Mouse (Mus musculus) frontal cortex, postnatal 14 days (tissue): ENCODE measurements around the gene Ttll12.

ENCODE experiments used
- DNase-seq, 2 experiments: peaks; one replicate each; pipeline ENCODE4 v3.0.0; 2022; ENCODE audit warnings: low spot score in 2 of 2

The Ttll12 gene

DNA sequence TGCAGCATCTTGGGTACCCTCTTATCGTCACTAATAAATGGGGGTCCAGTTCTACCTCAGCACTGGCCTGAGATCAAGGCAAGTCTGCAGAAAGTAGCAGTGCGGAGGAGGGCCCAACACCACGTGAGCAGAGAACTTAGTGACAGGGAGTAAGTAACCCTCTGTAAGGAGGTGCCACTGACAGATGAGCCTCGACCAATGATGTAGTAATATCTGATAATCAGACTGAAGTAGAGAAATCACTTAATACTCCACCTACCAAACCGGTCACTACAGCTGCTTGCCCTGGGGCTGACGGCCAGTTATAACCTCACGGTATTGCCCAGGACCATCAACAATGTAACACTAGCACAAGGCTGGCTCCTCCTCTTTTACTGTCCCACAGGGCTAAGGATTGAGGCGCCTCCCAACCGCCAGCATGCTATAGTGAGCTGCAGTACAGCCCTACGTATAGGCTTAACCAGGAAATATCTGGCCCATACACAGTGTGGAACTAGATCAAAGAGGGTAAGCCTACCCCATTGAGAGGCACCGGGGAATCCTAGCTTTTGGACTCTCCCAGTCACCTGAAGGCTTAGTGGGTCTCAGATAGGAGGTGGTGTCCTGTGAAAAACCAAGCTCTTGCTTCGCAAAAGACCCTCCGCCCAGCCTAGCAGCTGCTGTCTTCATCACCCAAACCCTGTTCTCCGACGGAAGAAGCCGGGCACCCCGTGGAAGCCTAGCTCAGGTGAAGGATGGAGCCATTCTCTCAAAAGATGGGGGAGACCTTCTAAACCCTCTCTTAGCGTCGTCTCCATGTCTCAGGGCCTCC is 1.1 kb downstream of the Ttll12 start:
- no peak for DNase-seq

DNA sequence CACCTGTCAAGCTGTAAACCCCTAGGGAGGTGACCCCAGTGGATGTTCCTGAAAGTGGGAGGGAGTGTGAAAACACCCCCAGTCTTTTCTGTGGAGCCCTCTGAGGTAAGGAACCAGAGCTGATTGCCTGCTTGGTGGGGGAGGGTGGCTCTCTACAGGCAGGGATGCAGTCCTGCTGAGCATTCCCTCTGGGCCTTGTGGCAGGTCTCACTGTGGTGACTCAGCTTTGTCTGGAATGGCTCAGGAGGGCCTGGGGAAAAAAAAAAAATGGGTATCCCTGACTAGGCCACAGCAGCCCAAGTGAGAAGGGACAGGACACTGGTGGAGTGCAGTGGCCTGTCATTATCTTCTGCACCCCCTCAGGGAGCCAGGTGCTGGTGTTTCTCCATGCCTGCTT is 1.8 kb downstream of the Ttll12 start:
- DNase-seq, result no peak

DNA sequence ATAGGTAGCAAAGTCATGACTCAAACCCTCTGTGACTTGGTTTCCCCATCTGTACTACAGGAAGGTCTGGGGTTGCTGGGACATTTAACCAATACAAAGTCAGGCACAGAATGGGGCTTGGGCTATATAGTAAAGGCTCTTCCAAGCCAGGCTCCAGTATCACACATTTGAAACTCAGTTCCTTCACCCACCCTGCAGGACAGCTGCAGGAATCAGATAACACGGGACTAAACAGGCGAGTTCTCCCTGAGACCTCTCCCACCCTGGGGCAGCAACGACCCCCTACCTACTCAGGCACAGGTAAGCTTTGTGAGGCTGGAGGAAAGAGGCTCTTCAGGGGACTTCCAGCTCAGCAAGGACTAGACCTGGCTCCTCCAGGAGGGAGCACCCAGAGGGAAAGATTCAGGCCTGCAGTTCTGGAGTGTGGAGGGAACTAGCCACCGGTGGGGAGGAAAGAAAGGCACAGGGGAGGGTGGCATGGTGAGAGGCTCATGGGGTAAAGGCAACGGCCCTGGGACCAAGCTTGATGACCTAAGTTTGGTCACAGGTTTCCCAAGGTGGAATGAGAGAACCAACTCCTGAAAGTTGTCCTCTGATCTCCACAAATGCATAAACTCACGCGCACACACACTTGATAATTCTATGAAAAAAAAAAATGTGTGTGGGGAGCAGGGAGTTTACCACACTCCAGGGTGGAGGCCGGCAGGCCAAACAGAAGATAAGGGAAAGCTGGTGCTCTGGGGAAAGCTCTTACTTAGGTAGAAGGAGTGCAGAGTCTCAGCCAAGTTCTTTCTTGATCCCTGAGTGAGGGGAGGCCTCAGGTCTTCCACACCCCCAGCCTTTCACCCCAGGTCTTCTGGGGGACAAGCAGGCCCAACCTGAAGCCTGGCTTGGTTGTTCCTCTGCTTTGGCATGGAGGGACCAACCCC is 2.4 kb downstream of the Ttll12 start:
- DNase-seq, result no peak

DNA sequence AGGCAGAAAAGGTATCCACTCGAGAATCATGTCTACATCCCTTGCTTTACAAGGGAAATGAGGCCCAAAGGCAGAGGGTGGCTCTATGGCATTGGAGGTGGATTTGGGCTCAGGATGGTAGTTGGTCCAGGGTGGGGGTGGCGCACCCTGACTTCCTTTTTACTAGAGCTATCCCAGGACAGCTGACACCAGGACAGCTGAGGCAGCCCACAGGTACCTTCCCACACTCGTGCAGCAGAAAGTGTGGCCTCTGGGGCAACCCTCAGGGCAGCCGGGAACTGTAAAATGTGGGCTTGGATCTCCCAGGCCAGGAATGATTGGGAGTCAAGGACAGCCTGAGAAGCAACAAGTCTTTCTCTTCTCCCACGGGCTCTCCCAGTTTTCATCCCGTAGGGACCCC is 3.2 kb downstream of the Ttll12 start:
- DNase-seq, result no peak

DNA sequence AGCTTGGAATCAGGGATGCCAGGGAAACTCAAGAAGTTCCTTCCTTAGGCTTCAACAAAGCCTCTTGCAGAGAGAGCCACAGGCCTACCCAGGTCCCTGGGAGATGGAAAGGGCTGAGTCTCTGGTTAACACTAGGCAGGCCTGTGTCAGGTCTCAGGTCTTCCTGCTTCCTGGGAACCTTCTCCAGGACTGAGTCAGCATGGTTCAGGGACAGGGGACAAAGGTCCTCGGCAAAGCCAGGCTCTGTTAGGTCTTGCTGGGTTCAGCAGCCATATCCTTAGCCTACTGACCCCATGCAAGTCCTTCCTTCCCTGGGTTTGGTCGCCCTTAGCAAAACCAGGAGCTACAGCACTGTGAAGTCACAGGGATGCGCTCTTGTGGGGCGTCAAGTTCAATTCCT is 4.1 kb downstream of the Ttll12 start:
- DNase-seq, result no peak

DNA sequence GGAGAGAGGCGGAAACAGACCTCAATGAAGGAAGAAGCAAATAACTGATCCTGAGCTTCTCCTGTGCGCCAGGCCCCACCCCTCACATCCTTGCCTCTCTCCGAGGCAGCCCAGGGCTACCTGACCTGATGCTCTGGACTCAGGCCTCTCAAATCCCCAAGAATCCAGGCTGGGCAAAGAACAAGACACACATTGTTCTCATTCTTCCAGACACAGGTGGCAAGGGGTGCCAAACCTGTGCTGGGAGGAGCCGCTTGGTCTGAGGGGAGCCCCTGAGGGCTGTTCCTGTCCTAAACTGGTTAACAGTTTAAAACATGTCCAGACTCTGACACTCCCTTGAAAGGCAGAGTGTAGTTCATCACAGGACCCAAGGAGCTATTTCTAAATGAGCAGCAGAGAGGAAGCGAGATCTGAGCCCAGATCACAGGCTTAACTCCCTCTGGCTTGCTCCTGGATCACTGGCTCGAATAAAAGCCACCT is 10.2 kb downstream of the Ttll12 start:
- DNase-seq, result no peak

DNA sequence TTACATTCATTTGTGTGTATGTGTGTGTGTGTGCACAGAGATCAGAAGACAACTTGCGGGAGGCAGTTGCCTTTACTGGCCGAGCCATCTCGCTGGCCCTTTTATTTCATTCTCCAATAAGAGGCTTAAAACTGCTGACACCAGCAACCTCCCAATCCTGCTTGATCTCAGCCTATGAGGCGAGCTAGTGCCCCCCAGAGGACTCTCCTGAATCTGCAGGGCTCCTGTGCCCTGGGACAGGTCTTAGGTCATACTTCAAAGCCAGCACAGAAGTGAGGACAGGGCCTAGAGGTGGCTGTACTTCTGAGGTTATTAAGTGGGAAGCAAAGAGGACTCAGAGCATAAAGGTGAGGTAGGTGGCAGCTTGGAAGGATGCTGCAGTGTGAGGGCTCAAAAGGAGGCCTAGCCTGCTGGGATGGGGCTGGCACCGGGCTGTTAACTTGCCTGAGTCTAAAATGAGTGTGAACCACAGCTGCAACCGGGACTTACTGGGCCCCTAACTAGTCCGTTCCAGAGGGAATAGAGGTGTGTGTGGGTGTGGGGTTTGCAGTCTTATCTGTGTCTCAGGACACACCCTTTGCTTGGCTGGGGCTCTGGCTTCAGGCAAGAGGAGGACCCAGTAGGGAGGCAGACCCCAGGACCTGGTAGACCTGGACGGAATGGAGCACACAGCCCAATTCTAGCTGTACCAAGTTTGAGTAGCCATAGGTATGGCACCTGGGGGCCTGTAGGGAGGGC is 11.4 kb downstream of the Ttll12 start:
- no peak for DNase-seq

DNA sequence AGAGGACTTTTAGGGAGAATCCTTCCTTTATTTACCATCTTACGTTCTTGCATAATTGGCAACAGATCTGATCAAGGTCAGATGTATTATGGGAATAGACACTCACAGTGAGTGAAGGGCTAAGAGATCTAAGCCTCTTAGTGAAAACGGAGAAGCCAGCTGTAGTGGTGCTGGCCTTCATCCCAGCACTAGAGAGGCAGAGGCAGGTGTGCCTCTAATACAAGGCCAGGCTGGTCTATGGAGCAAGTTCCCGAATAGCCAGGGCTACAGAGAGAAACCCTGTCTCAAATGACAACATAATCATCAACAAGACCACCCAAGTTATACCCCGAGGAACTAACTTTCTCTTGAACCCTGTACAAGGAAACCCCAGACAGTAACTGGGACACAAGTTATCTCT is 12.0 kb downstream of the Ttll12 start:
- no peak for DNase-seq

DNA sequence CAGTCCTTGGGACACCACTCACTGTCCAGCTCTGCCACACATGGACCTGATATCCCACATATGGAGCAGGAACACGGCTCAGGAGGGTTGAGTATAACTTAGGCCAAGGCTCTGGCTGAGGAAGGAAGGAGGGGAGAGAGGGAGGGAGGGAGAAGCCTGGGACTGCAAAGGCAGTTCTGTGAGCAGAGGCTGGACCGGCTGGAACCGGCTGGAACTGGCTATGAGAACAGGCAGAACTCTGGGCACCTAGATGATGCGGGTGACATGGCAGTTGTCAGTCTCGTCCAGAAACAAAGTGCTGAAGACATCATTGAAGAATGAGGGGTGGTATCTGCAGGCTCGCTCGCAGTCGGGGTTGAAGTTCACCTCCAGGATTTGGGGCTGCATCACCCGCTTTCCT is 18.3 kb downstream of the Ttll12 start:
- no peak for DNase-seq

DNA sequence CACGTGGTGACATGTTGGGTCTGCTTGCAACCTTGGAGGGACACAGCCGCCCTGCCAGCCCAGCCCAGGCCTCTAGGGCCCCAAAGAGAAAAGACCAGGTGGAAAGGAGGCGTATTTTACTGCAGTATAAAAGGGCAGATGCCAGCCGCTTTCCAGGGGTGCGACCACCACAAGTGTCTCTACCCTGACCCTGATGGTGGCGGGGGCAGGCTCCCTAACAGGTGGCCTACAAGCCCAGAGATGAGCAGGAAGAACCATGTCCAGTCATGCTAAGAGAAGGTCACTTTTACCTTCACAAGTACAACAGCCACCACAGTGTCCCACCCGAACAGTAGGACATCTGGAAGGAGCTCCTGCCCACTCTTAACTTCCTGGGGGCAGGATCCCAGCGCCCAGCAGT is 19.4 kb downstream of the Ttll12 start:
- DNase-seq, result no peak

DNA sequence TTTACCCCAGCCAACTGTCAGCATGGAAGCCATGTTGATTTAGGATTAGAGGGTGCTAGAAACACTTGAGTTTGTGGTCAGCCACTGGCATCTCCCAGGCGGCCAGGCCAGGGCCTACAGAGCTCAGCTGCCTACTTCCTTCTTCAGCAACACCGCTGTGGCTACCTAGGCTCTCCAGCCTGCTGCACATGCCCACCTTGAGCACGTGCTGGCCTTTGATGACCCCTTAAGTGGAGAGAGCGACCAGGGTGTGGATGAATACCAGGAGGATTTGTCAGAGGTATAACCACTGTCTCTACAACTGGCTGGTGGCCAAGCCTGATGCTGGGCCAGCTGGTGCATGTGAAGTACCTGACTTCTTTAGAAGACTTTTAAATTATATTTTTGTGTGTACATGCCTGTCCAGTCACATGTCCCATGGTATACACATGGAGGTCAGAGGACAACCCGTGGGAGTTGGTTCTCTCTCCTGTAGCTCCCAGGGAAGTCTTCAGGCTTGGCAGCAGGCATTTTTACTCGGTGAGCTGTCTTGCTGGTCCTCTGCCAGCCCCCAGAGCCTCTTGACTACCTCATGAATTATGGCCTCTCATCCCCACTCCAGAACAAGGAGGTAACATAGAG is 20.1 kb downstream of the Ttll12 start:
- DNase-seq, result no peak

DNA sequence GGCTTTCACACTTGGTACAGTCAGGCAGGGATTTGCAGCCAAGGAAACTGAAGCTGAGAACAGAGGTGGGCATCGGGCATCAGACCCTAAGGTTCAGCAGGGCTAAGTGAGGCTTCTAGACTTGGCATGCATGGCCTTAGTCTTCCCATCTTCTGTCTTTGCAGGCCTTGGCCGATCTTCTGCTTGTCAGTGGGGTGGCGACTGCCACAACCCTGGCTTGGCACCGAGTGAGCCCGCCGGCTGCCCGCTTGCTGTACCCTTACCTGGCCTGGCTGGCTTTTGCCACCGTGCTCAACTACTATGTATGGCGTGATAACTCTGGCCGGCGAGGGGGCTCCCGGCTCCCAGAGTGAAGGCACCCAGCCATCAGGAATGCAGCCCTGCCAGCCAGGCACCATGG is 21.4 kb downstream of the Ttll12 start:
- DNase-seq, result no peak

DNA sequence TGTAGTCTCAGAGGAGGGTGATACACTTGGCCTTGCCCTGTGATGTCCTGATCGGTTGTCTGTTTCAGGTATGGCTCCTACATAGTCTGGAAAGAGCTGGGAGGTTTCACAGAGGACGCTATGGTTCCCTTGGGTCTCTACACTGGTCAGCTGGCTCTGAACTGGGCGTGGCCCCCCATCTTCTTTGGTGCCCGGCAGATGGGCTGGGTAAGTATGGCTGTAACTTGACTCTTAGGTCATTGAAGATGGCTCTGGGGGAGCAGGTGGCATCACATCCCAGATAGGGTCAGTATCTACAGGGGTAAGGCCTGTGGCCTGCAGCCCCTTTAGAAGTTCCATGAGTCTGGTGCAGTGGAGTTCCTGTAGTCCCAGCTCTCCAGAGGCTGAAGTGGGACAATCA is 22.8 kb downstream of the Ttll12 start:
- no peak for DNase-seq

DNA sequence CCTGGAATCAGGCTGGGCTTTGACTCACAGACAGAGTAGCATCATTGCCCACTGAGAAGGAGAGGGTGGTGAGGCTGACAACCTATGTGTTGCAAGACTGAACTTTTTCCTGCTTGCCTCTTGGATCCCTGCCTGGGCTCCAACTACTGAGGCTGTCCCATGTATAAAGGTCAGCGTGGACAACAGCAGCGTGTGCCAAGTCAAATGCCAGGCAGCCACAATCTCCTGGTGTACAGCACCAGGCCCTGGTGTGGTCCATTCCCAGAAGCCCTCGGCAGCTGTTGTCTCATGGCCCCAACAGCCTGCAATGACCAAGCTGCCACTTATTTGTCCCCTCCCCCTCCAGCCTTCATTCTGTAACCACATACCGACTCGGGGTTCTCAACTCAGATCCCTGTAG is 23.3 kb downstream of the Ttll12 start:
- DNase-seq, result no peak

DNA sequence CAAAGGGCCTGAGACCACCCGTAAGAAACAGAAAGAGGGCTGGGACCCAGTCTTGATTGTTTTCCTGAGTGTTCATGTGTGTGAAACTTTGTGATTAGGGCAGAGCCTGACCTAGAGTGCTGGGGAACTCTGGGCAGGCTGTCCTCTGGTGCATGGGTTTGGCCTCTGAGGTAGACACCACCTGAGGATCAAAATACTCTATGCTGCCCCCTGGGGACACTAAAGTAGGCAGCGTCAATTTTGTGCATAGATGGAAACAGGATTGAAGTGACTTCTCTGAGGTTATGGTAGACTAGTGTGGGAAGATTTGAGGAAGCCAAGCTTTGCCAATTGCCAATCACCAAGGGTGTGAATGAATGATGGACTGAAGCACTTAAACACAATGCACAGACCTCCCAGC is 24.3 kb downstream of the Ttll12 start:
- DNase-seq, result no peak

DNA sequence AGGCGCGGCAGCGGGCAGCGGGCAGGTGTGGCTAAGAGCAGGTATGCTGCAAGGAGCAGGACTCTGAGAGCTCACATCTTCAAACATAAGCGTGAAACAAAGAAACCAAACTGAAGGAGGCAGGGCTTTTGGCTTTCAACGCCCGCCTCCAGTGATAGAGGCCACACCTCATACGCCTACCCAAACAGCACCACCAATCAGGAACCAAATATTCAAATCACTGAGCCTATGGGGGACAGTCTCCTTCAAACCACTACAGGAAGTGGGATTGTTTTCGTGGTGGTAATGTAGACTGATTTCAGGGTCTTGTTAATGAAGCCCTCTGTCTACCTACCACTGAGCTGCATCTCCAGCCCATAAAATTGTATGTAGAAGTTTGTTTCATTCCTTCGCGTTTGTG is 25.3 kb downstream of the Ttll12 start:
- no peak for DNase-seq

DNA sequence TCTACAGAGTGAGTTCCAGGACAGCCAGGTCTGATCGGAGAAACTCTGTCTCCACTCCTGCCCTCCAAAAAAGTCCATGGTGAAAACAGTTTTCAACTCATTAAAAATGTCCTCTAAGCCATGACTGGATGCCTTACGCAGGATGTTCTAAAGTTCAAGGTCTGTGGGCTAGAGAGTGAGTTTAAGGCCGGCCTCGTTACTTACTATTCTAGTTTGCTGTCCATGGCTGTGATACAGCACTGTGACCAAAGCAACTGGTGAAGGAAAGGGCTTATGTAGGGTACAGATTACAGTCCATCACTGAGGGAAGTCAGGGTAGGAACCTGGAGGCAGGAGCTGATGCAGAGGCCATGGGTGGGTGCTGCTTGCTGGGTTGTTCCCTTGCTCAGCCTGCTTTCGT is 26.4 kb downstream of the Ttll12 start:
- no peak for DNase-seq

DNA sequence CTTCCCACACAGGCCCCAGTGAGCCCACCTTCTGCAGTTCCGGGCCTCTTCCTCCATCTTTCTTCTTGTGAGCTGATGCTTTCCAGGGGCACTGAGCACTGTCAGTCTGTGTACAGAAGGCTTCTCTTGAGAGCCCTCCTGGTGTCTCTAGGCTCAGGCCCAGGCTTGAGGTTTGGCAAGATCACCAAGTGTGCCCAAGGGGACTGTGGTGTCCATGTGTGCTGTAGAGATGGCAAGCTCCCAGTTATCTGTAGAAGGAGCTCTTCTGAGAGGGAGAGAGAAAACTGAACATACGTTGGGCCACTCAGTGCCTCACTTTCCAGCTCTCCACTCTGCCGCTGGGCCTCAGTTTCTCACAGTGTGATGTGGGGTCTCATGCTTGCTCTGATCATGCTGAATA is 27.2 kb downstream of the Ttll12 start:
- no peak for DNase-seq

DNA sequence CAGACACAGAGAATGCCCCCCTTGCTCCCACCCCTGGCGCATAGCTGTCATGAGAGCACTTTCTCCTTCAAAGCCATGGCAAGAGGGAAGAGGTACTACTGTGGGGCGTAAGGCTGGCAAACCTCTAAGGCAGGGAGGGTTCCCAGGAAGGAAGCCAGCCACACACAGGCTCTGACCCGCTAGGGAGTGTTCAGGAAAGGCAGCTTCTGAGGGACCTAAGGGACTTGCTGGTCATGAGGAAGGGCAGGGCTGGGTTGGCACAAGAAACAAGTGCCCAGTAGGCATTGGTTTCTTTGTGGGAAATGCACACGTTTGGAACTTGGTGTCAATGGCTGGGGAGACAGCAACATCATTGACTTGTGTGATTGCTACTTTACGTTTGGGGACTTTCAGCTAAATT is 29.0 kb downstream of the Ttll12 start:
- DNase-seq, result no peak

DNA sequence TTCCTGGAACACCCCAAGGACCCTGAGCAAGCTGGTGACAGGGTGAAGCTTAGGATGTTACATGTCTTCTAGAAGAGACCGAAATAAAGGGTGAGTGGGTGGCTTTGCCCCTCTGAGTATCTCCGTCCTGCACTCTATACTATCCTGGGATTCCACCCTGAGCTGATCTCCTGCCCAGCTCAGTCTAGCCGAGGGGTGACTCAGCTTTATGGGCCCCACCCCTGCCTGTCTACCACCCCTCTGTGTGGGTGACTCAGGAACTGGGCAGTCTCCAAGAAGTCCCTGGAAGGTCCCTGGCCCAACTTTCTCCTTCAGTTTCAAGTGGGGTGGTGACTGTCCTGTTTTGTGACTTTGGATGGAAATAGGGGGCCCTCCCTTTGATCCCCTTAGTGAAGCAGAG is 29.5 kb downstream of the Ttll12 start:
- DNase-seq, result no peak

DNA sequence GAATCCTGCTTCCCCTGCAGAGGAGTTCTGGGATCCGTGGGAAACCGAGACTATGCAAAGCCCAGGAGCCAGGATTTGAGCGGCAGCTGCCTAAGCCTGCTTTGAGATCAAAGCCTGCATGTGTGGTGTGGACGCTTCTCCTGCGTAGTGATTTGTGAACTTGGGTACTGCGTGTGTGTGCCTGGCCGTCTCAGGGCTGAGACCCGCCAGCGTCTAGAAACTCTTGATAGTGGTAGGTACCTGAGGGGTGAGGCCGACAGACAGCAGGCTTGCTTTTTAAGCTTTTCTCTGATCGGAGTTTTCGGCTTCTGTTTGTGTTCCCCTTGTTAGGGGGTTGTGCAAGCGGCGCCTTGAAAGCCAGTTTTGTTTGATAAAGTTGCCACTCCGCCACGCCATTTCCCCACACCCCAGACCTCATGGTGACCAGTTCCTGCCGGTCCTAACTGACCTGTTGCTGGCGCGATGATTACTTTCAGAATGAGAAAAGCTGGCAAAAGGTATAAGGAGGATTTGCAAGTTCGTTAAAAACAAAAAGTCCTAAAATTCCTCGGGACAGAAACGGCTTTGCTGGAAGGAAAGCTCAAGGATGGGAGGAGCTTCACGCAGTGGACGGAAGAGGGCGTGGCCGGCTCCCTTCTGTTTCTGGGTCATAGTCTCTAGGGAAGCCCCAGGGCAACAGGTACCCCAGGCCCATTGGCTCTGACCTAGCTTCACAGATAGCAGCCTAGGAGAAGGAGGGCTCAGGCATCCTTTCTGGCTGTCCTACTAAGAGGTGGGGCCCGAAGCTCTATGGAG is 30.9 kb downstream of the Ttll12 start:
- DNase-seq, result no peak
